In the genomic region with DNA sequence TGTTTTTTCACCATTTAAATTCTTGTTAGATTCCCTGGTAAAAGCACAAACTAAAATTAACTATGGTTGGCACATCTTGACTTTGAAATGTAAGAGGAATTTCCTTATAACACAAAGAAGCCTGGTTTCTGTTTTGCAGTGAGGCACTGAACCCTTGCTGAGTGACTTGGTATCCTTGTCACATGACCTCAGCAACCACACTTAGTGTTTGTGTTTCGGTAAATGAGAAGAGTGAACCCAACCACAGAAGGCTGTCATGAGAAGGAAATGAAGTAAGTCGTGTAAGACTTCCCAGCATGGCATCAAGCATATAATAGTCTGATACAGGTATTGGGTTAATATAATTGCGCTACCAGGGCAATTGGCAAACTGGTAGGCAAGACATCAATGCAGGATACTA, we compare ENCODE assay signal across 23 mouse cellular contexts.
DNase-seq lines count a peak whose midpoint lies in the region; ATAC-seq lines count a peak whose summit lies in the region.
"Had no signal": no experiment of that assay in that cellular context is flagged by ENCODE, and none has a peak within 500 bp of the region (broad histone marks: within the 10 kb centered on the region; RNA-seq: fewer than 3 reads in every experiment).

No protein-coding gene starts in this region.

- no peaks in the 10 kb centered on the region for H3K27me3 ChIP-seq in embryonic facial prominence, embryonic 14.5 days (replicated peaks; ENCODE audit: control insufficient read depth, insufficient read depth, low read length)
- no peaks in the 10 kb centered on the region for H3K27me3 ChIP-seq in embryonic facial prominence, embryonic 10.5 days (replicated peaks; ENCODE audit: low read depth, poor library complexity, severe bottlenecking)
- no peaks in the 10 kb centered on the region for H3K27me3 ChIP-seq in splenic B cell, adult 2 months (ENCODE audit: control insufficient read depth, insufficient read depth, low read length, poor library complexity, severe bottlenecking)
- H3K27me3 ChIP-seq: embryonic facial prominence, embryonic 12.5 days; limb, embryonic 12.5 days; midbrain, embryonic 12.5 days; neural tube, embryonic 15.5 days had no signal

- no peaks in the 10 kb centered on the region for H3K36me3 ChIP-seq in embryonic facial prominence, embryonic 14.5 days (ENCODE audit: control insufficient read depth, insufficient read depth, low read length)
- no peaks in the 10 kb centered on the region for H3K36me3 ChIP-seq in embryonic facial prominence, embryonic 10.5 days (replicated peaks)
- no peaks in the 10 kb centered on the region for H3K36me3 ChIP-seq in splenic B cell, adult 2 months (ENCODE audit: control insufficient read depth, insufficient read depth, low read length, poor library complexity, severe bottlenecking)
- H3K36me3 ChIP-seq: embryonic facial prominence, embryonic 12.5 days; limb, embryonic 12.5 days; midbrain, embryonic 12.5 days; neural tube, embryonic 15.5 days had no signal

- peak; percentile 19 for DNase-seq in embryonic facial prominence, embryonic 14.5 days (ENCODE audit: low spot score)
- DNase-seq in embryonic facial prominence, embryonic 10.5 days (ENCODE audit: low spot score), result no peak
- DNase-seq in spleen, postnatal 36 days (ENCODE audit: low spot score in 2 of 2), result peak; percentile 53 to 56
- no peak for DNase-seq in spleen, postnatal 14 days (ENCODE audit: low spot score in 2 of 2)
- peak; percentile 62 for DNase-seq in splenic B cell, adult 2 months (ENCODE audit: low read depth, low spot score)
- DNase-seq in heart, postnatal 4 days, result no peak
- DNase-seq in left cerebral cortex, adult 18-20 months (ENCODE audit: low spot score in 2 of 2), result no peak
- DNase-seq: cerebellum, adult 2 months; heart, postnatal 14 days; kidney, adult 9 months; kidney, postnatal 25 days; lung, adult 18-20 months; right cerebral cortex, postnatal 14 days; spleen, adult 18-20 months; thymus, adult 2 months had no signal

- peaks cover 6% of the 10 kb centered on the region for H3K4me1 ChIP-seq in embryonic facial prominence, embryonic 14.5 days (ENCODE audit: control insufficient read depth, insufficient read depth, low read length)
- no peaks in the 10 kb centered on the region for H3K4me1 ChIP-seq in embryonic facial prominence, embryonic 10.5 days
- H3K4me1 ChIP-seq: limb, embryonic 12.5 days; midbrain, embryonic 12.5 days; neural tube, embryonic 15.5 days had no signal

- H3K27ac ChIP-seq in embryonic facial prominence, embryonic 14.5 days (replicated peaks; ENCODE audit: low read depth, low read length), result no peak overlapping the region
- H3K27ac ChIP-seq in embryonic facial prominence, embryonic 10.5 days (replicated peaks), result no peak overlapping the region
- H3K27ac ChIP-seq: embryonic facial prominence, embryonic 12.5 days; hindbrain, embryonic 14.5 days; limb, embryonic 12.5 days; midbrain, embryonic 12.5 days; neural tube, embryonic 15.5 days had no signal

- no peak overlapping the region for H3K4me2 ChIP-seq in embryonic facial prominence, embryonic 14.5 days (ENCODE audit: low read depth, low read length)
- H3K4me2 ChIP-seq: embryonic facial prominence, embryonic 12.5 days; heart, embryonic 11.5 days; hindbrain, embryonic 14.5 days; limb, embryonic 12.5 days; midbrain, embryonic 12.5 days; neural tube, embryonic 15.5 days had no signal

- WGBS in embryonic facial prominence, embryonic 14.5 days, result 61% methylated on average over 3 of the region's 3 CpGs
- WGBS in embryonic facial prominence, embryonic 10.5 days, result 76% methylated on average over 3 of the region's 3 CpGs

- no peaks in the 10 kb centered on the region for H3K9me3 ChIP-seq in embryonic facial prominence, embryonic 14.5 days (ENCODE audit: control insufficient read depth, low read length)
- no peaks in the 10 kb centered on the region for H3K9me3 ChIP-seq in embryonic facial prominence, embryonic 10.5 days
- H3K9me3 ChIP-seq: embryonic facial prominence, embryonic 12.5 days; limb, embryonic 12.5 days; midbrain, embryonic 12.5 days; neural tube, embryonic 15.5 days had no signal

- no peak overlapping the region for H3K9ac ChIP-seq in embryonic facial prominence, embryonic 14.5 days (ENCODE audit: low read depth, low read length)
- H3K9ac ChIP-seq: embryonic facial prominence, embryonic 12.5 days; hindbrain, embryonic 14.5 days; limb, embryonic 12.5 days; midbrain, embryonic 12.5 days; neural tube, embryonic 15.5 days had no signal

- no peak for ATAC-seq in embryonic facial prominence, embryonic 14.5 days (ENCODE audit: low read depth)
- peak; percentile 62 to 74 for ATAC-seq in hematopoietic stem cell, adult 5-6 weeks (replicated peaks in 1 of 2; ENCODE audit: insufficient read depth in 1 of 2, low FRiP score in 2 of 2, low TSS enrichment in 1 of 2, low read depth in 1 of 2, poor library complexity in 2 of 2, severe bottlenecking in 2 of 2)
- ATAC-seq: forebrain, embryonic 16.5 days had no signal

- no peak overlapping the region for H3K4me3 ChIP-seq in embryonic facial prominence, embryonic 14.5 days (ENCODE audit: low read depth, low read length)
- H3K4me3 ChIP-seq in embryonic facial prominence, embryonic 10.5 days, result no peak overlapping the region
- H3K4me3 ChIP-seq: embryonic facial prominence, embryonic 12.5 days; limb, embryonic 12.5 days; midbrain, embryonic 12.5 days; neural tube, embryonic 15.5 days had no signal

Comparison
In these comparisons a context has a peak if more than half of its experiments do, and no peak if none do; other contexts are left out.
1. DNase-seq: peak in embryonic facial prominence, embryonic 14.5 days (single experiment), spleen, postnatal 36 days (2 of 2) and splenic B cell, adult 2 months (single experiment); none in embryonic facial prominence, embryonic 10.5 days (single experiment), spleen, postnatal 14 days (0 of 2), heart, postnatal 4 days (single experiment) and left cerebral cortex, adult 18-20 months (0 of 2).